Mouse (Mus musculus) gonadal fat pad, adult 2 months (tissue): Measurements from ENCODE around the gene Mast2. TPM values are rescaled to one million over a fixed set of nuclear protein-coding genes. Genes with fewer than 3 reads are reported as not detected.

Experiments
- DNase-seq: peaks from one replicate; pipeline ENCODE4 v3.0.0-alpha.2; 2012; ENCODE audit warnings: low read depth
- polyA plus RNA-seq: library from polyadenylated mRNA; depleted of rRNA; stranded (reverse); fragments of >200 nt; gene quantifications from 2 replicates; pipeline ENCODE4 v1.2.3, GENCODE M21; 2012; rRNA removed

Gene Mast2
- 42.0 and 43.6 TPM in 2 replicates for polyA plus RNA-seq

- no peak for DNase-seq
Measured at GRCm38 (mm10) chr4:116464126-116464981, at the start of gene Mast2. Gene Mast2, minus strand, starts transcription at chr4:116464183.

- DNase-seq = peak; percentile 49
Measured at GRCm38 (mm10) chr4:116507425-116508218, 43.6 kb upstream of the Mast2 start, which contains the start of gene Ipp. Gene Ipp, plus strand, starts transcription at chr4:116507549.

GRCm38 (mm10) chr4:116506886-116507424 lies 43.0 kb upstream of the Mast2 start:
- no peak for DNase-seq

GRCm38 (mm10) chr4:116499978-116500377 lies 36.0 kb upstream of the Mast2 start:
- DNase-seq = no peak

- no peak for DNase-seq
Measured at GRCm38 (mm10) chr4:116493646-116494045, 29.7 kb upstream of the Mast2 start.

- DNase-seq = no peak
Measured at GRCm38 (mm10) chr4:116492460-116492859, 28.5 kb upstream of the Mast2 start.

GRCm38 (mm10) chr4:116491886-116492285 lies 27.9 kb upstream of the Mast2 start:
- DNase-seq = no peak

- no peak for DNase-seq
Measured at GRCm38 (mm10) chr4:116491119-116491536, 27.1 kb upstream of the Mast2 start.

GRCm38 (mm10) chr4:116483476-116483875 lies 19.5 kb upstream of the Mast2 start:
- DNase-seq = no peak

- no peak for DNase-seq
Measured at GRCm38 (mm10) chr4:116481322-116481721, 17.3 kb upstream of the Mast2 start.

- DNase-seq = no peak
Measured at GRCm38 (mm10) chr4:116463231-116464125, 505 bp downstream of the Mast2 start.

GRCm38 (mm10) chr4:116461943-116462342 lies 2.0 kb downstream of the Mast2 start:
- DNase-seq = no peak

- no peak for DNase-seq
Measured at GRCm38 (mm10) chr4:116451553-116451952, 12.4 kb downstream of the Mast2 start.

- no peak for DNase-seq
Measured at GRCm38 (mm10) chr4:116449951-116450350, 14.0 kb downstream of the Mast2 start.

- DNase-seq = no peak
Measured at GRCm38 (mm10) chr4:116448673-116449072, 15.3 kb downstream of the Mast2 start.

- DNase-seq = no peak
Measured at GRCm38 (mm10) chr4:116439383-116439782, 24.6 kb downstream of the Mast2 start.

- no peak for DNase-seq
Measured at GRCm38 (mm10) chr4:116438561-116438960, 25.4 kb downstream of the Mast2 start.

GRCm38 (mm10) chr4:116435626-116436025 lies 28.4 kb downstream of the Mast2 start:
- DNase-seq = no peak

- DNase-seq = no peak
Measured at GRCm38 (mm10) chr4:116422186-116422585, 41.8 kb downstream of the Mast2 start.

- no peak for DNase-seq
Measured at GRCm38 (mm10) chr4:116421170-116421569, 42.8 kb downstream of the Mast2 start.

- no peak for DNase-seq
Measured at GRCm38 (mm10) chr4:116412993-116413392, 51.0 kb downstream of the Mast2 start.
